In the genomic region with DNA sequence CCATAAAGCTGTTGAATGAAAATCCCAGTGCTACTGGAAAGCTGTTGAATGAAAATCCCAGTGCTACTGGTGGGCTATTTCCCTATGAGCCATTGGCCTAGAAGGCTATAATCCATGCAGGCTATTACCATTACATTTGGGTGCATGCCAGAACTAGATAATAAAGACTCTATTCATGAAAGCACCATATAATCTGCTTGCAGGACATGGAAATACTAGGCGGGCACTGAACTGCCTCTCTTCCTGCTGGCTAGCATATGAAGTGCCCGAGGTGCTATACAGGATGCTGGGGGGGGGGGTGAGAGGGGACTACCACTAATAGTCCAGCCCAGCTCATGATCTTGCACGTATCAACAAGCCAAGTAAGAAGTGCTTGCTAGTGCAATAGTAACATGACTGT, we compare ENCODE assay signal across 23 mouse cellular contexts. TPM values are rescaled to one million over a fixed set of nuclear protein-coding genes. Genes with fewer than 3 reads are reported as not detected.
DNase-seq lines count a peak whose midpoint lies in the region; ATAC-seq and TF ChIP-seq lines count a peak whose summit lies in the region.
"Had no signal": no experiment of that assay in that cellular context is flagged by ENCODE, and none has a peak within 500 bp of the region (broad histone marks: within the 10 kb centered on the region; RNA-seq: fewer than 3 reads in every experiment).

No protein-coding gene starts in this region.

- no peak overlapping the region for H3K27ac ChIP-seq in forebrain, embryonic 14.5 days (ENCODE audit: low read depth, low read length)
- no peak overlapping the region for H3K27ac ChIP-seq in forebrain, embryonic 11.5 days (ENCODE audit: low read depth, low read length)
- no peak overlapping the region for H3K27ac ChIP-seq in intestine, embryonic 16.5 days (ENCODE audit: low read length)
- no peak overlapping the region for H3K27ac ChIP-seq in intestine, postnatal 0 days (ENCODE audit: low read depth, low read length)
- H3K27ac ChIP-seq in neural tube, embryonic 14.5 days (ENCODE audit: low read depth, low read length): no peak overlapping the region
- no peak overlapping the region; the same call in 1 of the 2 replicates for H3K27ac ChIP-seq in limb, embryonic 15.5 days
- H3K27ac ChIP-seq: embryonic facial prominence, embryonic 12.5 days; heart, embryonic 10.5 days; left cerebral cortex, adult 2 months; liver, embryonic 14.5 days; stomach, postnatal 0 days had no signal

- H3K4me3 ChIP-seq in forebrain, embryonic 14.5 days (ENCODE audit: low read depth, low read length): no peak overlapping the region
- H3K4me3 ChIP-seq in forebrain, embryonic 11.5 days (ENCODE audit: low read depth, low read length): no peak overlapping the region
- H3K4me3 ChIP-seq in intestine, embryonic 16.5 days (ENCODE audit: low read length): no peak overlapping the region
- no peak overlapping the region for H3K4me3 ChIP-seq in intestine, postnatal 0 days (ENCODE audit: low read depth, low read length)
- H3K4me3 ChIP-seq in neural tube, embryonic 14.5 days (ENCODE audit: low read depth, low read length): no peak overlapping the region
- no peak overlapping the region for H3K4me3 ChIP-seq in limb, embryonic 15.5 days
- H3K4me3 ChIP-seq: embryonic facial prominence, embryonic 12.5 days; erythroblast, embryonic 14.5 days; heart, embryonic 10.5 days; left cerebral cortex, adult 2 months had no signal

- no peaks in the 10 kb centered on the region for H3K9me3 ChIP-seq in forebrain, embryonic 14.5 days (replicated peaks; ENCODE audit: control insufficient read depth, low read length)
- H3K9me3 ChIP-seq in forebrain, embryonic 11.5 days (ENCODE audit: control insufficient read depth, low read length): no peaks in the 10 kb centered on the region
- no peaks in the 10 kb centered on the region for H3K9me3 ChIP-seq in intestine, embryonic 16.5 days (ENCODE audit: control insufficient read depth, low read length)
- no peaks in the 10 kb centered on the region for H3K9me3 ChIP-seq in intestine, postnatal 0 days (ENCODE audit: control insufficient read depth)
- H3K9me3 ChIP-seq in neural tube, embryonic 14.5 days (ENCODE audit: control insufficient read depth, low read length): no peaks in the 10 kb centered on the region
- no peaks in the 10 kb centered on the region for H3K9me3 ChIP-seq in limb, embryonic 15.5 days
- H3K9me3 ChIP-seq: embryonic facial prominence, embryonic 12.5 days; heart, embryonic 10.5 days had no signal

- WGBS in forebrain, embryonic 14.5 days: 22% methylated on average over 3 of the region's 3 CpGs
- whole genome bisulfite sequencing in forebrain, embryonic 11.5 days: 75% methylated on average over 3 of the region's 3 CpGs
- 56% methylated on average over 3 of the region's 3 CpGs for WGBS in intestine, embryonic 16.5 days
- 53% methylated on average over 3 of the region's 3 CpGs for WGBS in intestine, postnatal 0 days
- WGBS in neural tube, embryonic 14.5 days: 34% methylated on average over 3 of the region's 3 CpGs
- 47% methylated on average over 3 of the region's 3 CpGs for WGBS in limb, embryonic 15.5 days

- peaks cover 34% of the 10 kb centered on the region for H3K36me3 ChIP-seq in forebrain, embryonic 14.5 days (ENCODE audit: control insufficient read depth, insufficient read depth, low read length)
- H3K36me3 ChIP-seq in forebrain, embryonic 11.5 days (ENCODE audit: control insufficient read depth, insufficient read depth, low read length): no peaks in the 10 kb centered on the region; the same call in 1 of the 2 replicates
- peaks cover 5% of the 10 kb centered on the region for H3K36me3 ChIP-seq in intestine, embryonic 16.5 days (ENCODE audit: control insufficient read depth, insufficient read depth, low read length)
- peaks cover 40% of the 10 kb centered on the region for H3K36me3 ChIP-seq in intestine, postnatal 0 days (ENCODE audit: control insufficient read depth, insufficient read depth)
- peaks cover 7% of the 10 kb centered on the region; the same call in 1 of the 2 replicates for H3K36me3 ChIP-seq in neural tube, embryonic 14.5 days (ENCODE audit: control insufficient read depth, insufficient read depth, low read length)
- peaks cover 36% of the 10 kb centered on the region for H3K36me3 ChIP-seq in limb, embryonic 15.5 days

- 0 out of 2 replicates have a peak, but pooled peaks cover 2% of the 10 kb centered on the region for H3K4me1 ChIP-seq in forebrain, embryonic 14.5 days (ENCODE audit: control insufficient read depth, insufficient read depth, low read length)
- no peaks in the 10 kb centered on the region for H3K4me1 ChIP-seq in forebrain, embryonic 11.5 days (replicated peaks; ENCODE audit: control insufficient read depth, insufficient read depth, low read length)
- no peaks in the 10 kb centered on the region for H3K4me1 ChIP-seq in intestine, embryonic 16.5 days (ENCODE audit: control insufficient read depth, insufficient read depth, low read length)
- H3K4me1 ChIP-seq in intestine, postnatal 0 days (replicated peaks; ENCODE audit: control insufficient read depth, insufficient read depth, low read length): no peaks in the 10 kb centered on the region
- no peaks in the 10 kb centered on the region for H3K4me1 ChIP-seq in neural tube, embryonic 14.5 days (ENCODE audit: control insufficient read depth, insufficient read depth, low read length)
- H3K4me1 ChIP-seq in limb, embryonic 15.5 days: no peaks in the 10 kb centered on the region
- H3K4me1 ChIP-seq: embryonic facial prominence, embryonic 12.5 days; heart, embryonic 10.5 days had no signal

- no peaks in the 10 kb centered on the region for H3K27me3 ChIP-seq in forebrain, embryonic 14.5 days (replicated peaks; ENCODE audit: control insufficient read depth, insufficient read depth, low read length)
- no peaks in the 10 kb centered on the region for H3K27me3 ChIP-seq in forebrain, embryonic 11.5 days (ENCODE audit: control insufficient read depth, insufficient read depth, low read length)
- H3K27me3 ChIP-seq in intestine, embryonic 16.5 days (replicated peaks; ENCODE audit: control insufficient read depth, insufficient read depth, low read length): no peaks in the 10 kb centered on the region
- no peaks in the 10 kb centered on the region for H3K27me3 ChIP-seq in intestine, postnatal 0 days (replicated peaks; ENCODE audit: control insufficient read depth, insufficient read depth, low read length)
- H3K27me3 ChIP-seq in neural tube, embryonic 14.5 days (ENCODE audit: control insufficient read depth, insufficient read depth, low read length): no peaks in the 10 kb centered on the region
- no peaks in the 10 kb centered on the region for H3K27me3 ChIP-seq in limb, embryonic 15.5 days
- H3K27me3 ChIP-seq: embryonic facial prominence, embryonic 12.5 days; Patski had no signal

- DNase-seq in forebrain, embryonic 14.5 days (ENCODE audit: low spot score): peak; percentile 76
- DNase-seq in forebrain, embryonic 11.5 days (ENCODE audit: low spot score): no peak
- no peak for DNase-seq in neural tube, embryonic 10.5 days (ENCODE audit: extremely low spot score, low spot score)
- DNase-seq in cerebellum, postnatal 10 days: no peak
- DNase-seq: cerebellum, adult 11-12 months; cerebellum, postnatal 14 days; kidney, adult 8-10 months; kidney, postnatal 10 days; lung, embryonic 14.5 days; thymus, adult 2 months; thymus, postnatal 4 days had no signal

- no peak overlapping the region for H3K4me2 ChIP-seq in forebrain, embryonic 14.5 days (ENCODE audit: low read length)
- no peak overlapping the region for H3K4me2 ChIP-seq in forebrain, embryonic 11.5 days (ENCODE audit: low read depth, low read length, severe bottlenecking)
- no peak overlapping the region for H3K4me2 ChIP-seq in intestine, embryonic 16.5 days (ENCODE audit: low read depth, low read length)
- no peak overlapping the region for H3K4me2 ChIP-seq in intestine, postnatal 0 days (replicated peaks; ENCODE audit: low read depth)
- H3K4me2 ChIP-seq in neural tube, embryonic 14.5 days (ENCODE audit: low read depth, low read length): no peak overlapping the region
- H3K4me2 ChIP-seq in limb, embryonic 15.5 days: no peak overlapping the region
- H3K4me2 ChIP-seq: embryonic facial prominence, embryonic 12.5 days; lung, embryonic 14.5 days had no signal

- ATAC-seq in forebrain, embryonic 14.5 days: peak; percentile 66; the same call in 1 of the 2 replicates
- no peak for ATAC-seq in forebrain, embryonic 11.5 days (replicated peaks; ENCODE audit: low FRiP score)
- ATAC-seq in intestine, embryonic 16.5 days: 0 out of 2 replicates have a peak, but pooled peaks have one; percentile 40
- ATAC-seq in intestine, postnatal 0 days: no peak; the same call in 1 of the 2 replicates
- ATAC-seq in neural tube, embryonic 14.5 days (ENCODE audit: low read depth): peak; percentile 44; the same call in 1 of the 2 replicates
- ATAC-seq in limb, embryonic 15.5 days (ENCODE audit: insufficient number of reproducible peaks, low FRiP score, low TSS enrichment, low read depth): peak; percentile 55; the same call in 1 of the 2 replicates
- ATAC-seq: inflammation-experienced regulatory T-cells, adult 6 months; Patski had no signal

- TF ChIP-seq CTCF in intestine, postnatal 0 days (IDR thresholded peaks at IDR 0.05; ENCODE audit: low read depth): no peak

- H3K9ac ChIP-seq in forebrain, embryonic 14.5 days (ENCODE audit: low read length): no peak overlapping the region
- no peak overlapping the region for H3K9ac ChIP-seq in forebrain, embryonic 11.5 days (ENCODE audit: low read length)
- H3K9ac ChIP-seq in intestine, embryonic 16.5 days (ENCODE audit: low read depth, low read length): no peak overlapping the region
- H3K9ac ChIP-seq in intestine, postnatal 0 days (ENCODE audit: low read depth, low read length): no peak overlapping the region
- no peak overlapping the region for H3K9ac ChIP-seq in neural tube, embryonic 14.5 days (replicated peaks; ENCODE audit: low read depth, low read length)
- no peak overlapping the region for H3K9ac ChIP-seq in limb, embryonic 15.5 days
- H3K9ac ChIP-seq: embryonic facial prominence, embryonic 12.5 days; liver, embryonic 14.5 days; lung, embryonic 14.5 days had no signal

RNA-seq across cellular contexts. Expression of gene Dip2a, which starts 18.1 kb away (rescaled TPM):
- polyA plus RNA-seq in forebrain, embryonic 14.5 days (2014; fragmentation: Nextera tagmentation; extraction: Ambion mirVana): 5.6 and 6.9 TPM in 2 replicates
- polyA plus RNA-seq in forebrain, embryonic 11.5 days (2014; fragmentation: Nextera tagmentation; extraction: Ambion mirVana): 4.7 TPM in 2 replicates
- polyA plus RNA-seq in intestine, embryonic 16.5 days (2015; fragmentation: Nextera tagmentation; extraction: Ambion mirVana): 6.3 and 7.8 TPM in 2 replicates
- polyA plus RNA-seq in intestine, postnatal 0 days (2015; fragmentation: Nextera tagmentation; extraction: Ambion mirVana): 5.0 and 6.3 TPM in 2 replicates
- polyA plus RNA-seq in neural tube, embryonic 14.5 days (2014; fragmentation: Nextera tagmentation; extraction: Ambion mirVana): 11.9 and 17.9 TPM in 2 replicates
- 13.7 and 14.8 TPM in 2 replicates for polyA plus RNA-seq in limb, embryonic 15.5 days (2015; fragmentation: Nextera tagmentation; extraction: Ambion mirVana)

Comparison
In these comparisons a context has a peak if more than half of its experiments do, and no peak if none do; other contexts are left out.
1. ATAC-seq: peak in forebrain, embryonic 14.5 days (single experiment), intestine, embryonic 16.5 days (single experiment), neural tube, embryonic 14.5 days (single experiment) and limb, embryonic 15.5 days (single experiment); none in forebrain, embryonic 11.5 days (single experiment) and intestine, postnatal 0 days (single experiment).